Mouse (Mus musculus) CH12.LX (cell line): ENCODE data around the gene Cd46.

Source experiments
- CTCF ChIP-seq, 2 experiments: IDR thresholded peaks in 1 of 2; conservative IDR thresholded peaks in 1 of 2; 2 replicates each; pipeline ENCODE4 v1.5.1; 2011 to 2012; ENCODE audit warnings: low read depth in 2 of 2, low read length in 2 of 2, improper control_type of control experiment in 1 of 2, inconsistent platforms in 1 of 2, mild to moderate bottlenecking in 1 of 2, moderate library complexity in 1 of 2
- EP300 ChIP-seq: IDR thresholded peaks from 2 replicates; pipeline ENCODE4 v1.6.1; 2011; ENCODE audit warnings: low read length, improper control_type of control experiment
- MXI1 ChIP-seq: IDR thresholded peaks from 2 replicates; pipeline ENCODE4 v1.6.1; 2011; ENCODE audit warnings: mild to moderate bottlenecking, low read depth, low read length, improper control_type of control experiment
- POLR2A ChIP-seq: IDR thresholded peaks from 2 replicates; pipeline ENCODE4 v1.6.1; 2011; ENCODE audit warnings: low read depth, mild to moderate bottlenecking, improper control_type of control experiment, low read length
- RAD21 ChIP-seq: IDR thresholded peaks from 2 replicates; pipeline ENCODE4 v1.6.1; 2011; ENCODE audit warnings: low read depth, mild to moderate bottlenecking, low read length, improper control_type of control experiment, moderate library complexity
- USF1 ChIP-seq: IDR thresholded peaks from 2 replicates; pipeline ENCODE4 v1.6.1; 2014; ENCODE audit warnings: low read depth, mild to moderate bottlenecking, inconsistent platforms, low read length, improper control_type of control experiment

DNA sequence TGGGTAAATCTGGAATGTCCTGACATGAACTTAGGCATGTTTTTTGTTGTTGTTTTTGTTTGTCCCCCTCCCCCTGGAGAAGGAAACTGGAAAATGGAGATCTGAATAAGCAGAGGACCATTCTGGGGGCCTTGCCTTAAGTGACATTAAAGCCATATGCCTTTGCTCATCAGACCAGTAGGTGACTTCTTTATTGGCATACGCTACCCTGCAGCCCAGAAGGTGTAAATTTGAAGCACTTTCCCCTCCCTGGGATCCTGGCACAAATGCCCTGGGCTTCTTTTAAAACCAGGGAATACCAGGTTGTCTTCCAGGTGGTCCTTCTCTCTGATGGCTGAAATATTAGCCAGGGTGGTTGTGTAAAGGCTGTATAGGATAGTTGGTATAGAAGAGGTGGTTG lies 76.8 kb downstream of the Cd46 start:
- TF ChIP-seq CTCF (conservative IDR thresholded peaks at IDR 0.05 in 1 of 2, IDR thresholded peaks at IDR 0.05 in 1 of 2; ENCODE audit: low read depth in 2 of 2, low read length in 2 of 2), result no peak
- TF ChIP-seq MXI1, result no peak
- no peak for TF ChIP-seq POLR2A
- TF ChIP-seq EP300, result no peak
- no peak for TF ChIP-seq RAD21
- TF ChIP-seq USF1, result no peak
